Mouse (Mus musculus): Measurements from ENCODE around the gene Pde12. TPM values are rescaled to one million over a fixed set of nuclear protein-coding genes. Genes with fewer than 3 reads are reported as not detected.
"Not testable (repeated sequence)": the region's sequence is repeated elsewhere in the genome, so short reads cannot be mapped to it uniquely, and the experiment has no call there.

The Pde12 gene
- 16.5 and 18.7 TPM in 2 replicates for total RNA-seq (2017)

DNA sequence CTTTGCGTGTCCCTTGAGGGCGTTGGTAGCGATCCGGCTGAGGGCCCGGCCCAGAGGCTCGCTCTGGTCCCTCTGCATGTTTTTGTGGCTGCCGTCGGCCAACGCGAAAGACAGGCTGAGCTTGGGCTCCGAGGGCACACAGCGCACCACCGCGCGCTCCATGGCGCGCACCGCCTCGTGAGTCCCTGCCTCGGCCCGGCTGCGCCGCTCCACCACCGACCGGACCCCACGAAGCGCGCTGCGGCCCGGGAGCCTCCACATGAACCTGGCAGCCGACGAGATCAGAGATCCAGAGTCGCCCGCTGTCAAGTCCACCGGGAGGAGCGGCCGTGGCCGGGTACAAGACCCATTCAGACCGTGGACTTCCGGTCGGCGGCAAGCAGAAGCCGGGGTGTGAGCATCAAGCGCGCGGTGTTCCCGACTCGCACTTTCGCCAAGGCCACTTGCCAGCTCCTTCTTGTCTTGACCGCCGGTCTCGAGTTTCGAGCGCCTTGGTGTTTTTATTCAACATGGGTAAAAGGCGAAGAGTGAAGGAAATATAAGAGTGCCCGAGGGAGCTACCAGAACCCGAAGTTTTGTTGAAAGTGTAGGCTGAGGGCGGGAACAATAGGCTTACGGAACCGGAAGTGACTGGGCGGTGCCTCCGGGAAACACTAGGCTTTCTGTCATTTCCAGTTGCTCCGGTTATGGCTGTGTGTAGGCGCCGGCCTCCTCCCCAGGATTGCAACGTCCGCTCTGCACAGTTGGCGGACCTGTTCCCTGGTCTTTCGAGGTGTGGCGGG lies at the start of gene Pde12:
Gene Pde12, minus strand, starts transcription at position 592 of the 782 bp plus-strand sequence.
- ATAC-seq (replicated peaks; ENCODE audit: low read depth, poor library complexity, severe bottlenecking), result peak; percentile 82

DNA sequence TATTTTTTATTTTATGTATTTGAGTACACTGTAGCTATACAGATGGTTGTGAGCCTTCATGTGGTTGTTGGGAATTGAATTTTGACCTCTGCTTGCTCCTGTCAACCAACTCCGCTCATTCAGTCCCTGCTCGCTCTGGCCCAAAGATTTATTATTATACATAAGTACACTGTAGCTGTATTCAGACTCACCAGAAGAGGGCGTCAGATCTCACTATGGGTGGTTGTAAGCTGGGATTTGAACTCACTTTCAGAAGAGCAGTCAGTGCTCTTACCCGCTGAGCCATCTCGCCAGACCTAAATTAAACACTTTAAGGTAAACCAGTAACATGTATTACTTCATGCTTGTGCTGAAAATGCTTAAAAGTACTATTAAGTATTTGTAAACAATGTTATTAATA lies 35.6 kb upstream of the Pde12 start:
- ATAC-seq (replicated peaks; ENCODE audit: low read depth, poor library complexity, severe bottlenecking), result not testable (repeated sequence)

DNA sequence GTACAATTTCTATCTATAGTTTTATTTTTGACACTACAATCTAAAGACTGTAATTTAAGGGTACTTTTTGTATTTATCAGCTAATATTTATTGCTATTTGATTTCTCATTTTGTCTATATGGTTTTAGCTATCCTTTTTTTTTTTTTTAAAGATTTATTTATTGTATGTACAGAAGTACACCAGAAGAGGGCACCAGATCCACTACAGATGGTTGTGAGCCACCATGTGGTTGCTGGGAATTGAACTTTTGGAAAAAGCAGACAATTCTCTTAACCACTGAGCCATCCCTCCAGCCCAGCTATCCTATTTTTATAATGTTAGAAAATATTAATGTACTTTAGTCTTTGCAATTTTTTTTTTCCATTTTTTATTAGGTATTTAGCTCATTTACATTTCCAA lies 28.2 kb upstream of the Pde12 start:
- peak; percentile 52 for ATAC-seq (replicated peaks; ENCODE audit: low read depth, poor library complexity, severe bottlenecking)

DNA sequence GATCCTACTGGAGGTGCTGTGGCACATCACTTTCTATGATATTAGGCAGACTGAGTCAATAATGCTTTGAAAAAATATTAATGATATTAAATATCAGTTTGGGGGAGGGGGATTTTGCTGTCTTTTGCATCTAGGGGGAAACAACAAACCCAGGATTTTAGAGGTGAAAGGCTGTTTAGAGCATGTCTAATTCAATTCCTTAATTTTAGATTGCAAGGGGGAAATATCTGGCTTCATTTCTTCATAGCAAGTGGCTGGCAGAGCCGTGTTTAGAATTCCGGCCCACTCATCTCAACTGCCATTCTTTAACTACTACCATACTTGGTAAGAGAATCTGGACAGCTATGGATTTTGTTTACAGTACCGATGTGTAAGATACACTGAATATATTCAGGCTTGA lies 23.3 kb upstream of the Pde12 start, which contains the start of gene Dnah12:
Gene Dnah12, plus strand, starts transcription at position 301 of the 400 bp plus-strand sequence.
- no peak for ATAC-seq (replicated peaks; ENCODE audit: low read depth, poor library complexity, severe bottlenecking)

DNA sequence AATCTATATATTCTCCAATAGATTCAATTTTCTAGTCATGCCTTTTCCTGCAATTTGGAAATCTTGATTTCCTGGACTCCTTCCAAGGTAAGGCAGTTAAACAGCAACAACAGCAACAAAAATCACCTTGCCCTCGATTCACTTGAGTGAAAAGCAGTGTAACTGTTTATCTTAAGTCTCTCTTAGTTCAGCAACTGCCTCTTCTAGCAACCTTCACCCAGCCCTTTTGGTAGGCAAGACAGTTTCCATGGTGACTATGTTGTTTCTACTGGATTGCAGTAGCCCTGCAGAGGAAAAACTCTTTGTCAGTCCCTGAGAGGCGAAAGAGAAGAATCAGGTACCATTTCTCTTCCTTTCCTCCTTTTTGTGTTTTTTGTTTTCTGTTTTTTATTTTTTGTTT lies 21.7 kb upstream of the Pde12 start:
- no peak for ATAC-seq (replicated peaks; ENCODE audit: low read depth, poor library complexity, severe bottlenecking)

DNA sequence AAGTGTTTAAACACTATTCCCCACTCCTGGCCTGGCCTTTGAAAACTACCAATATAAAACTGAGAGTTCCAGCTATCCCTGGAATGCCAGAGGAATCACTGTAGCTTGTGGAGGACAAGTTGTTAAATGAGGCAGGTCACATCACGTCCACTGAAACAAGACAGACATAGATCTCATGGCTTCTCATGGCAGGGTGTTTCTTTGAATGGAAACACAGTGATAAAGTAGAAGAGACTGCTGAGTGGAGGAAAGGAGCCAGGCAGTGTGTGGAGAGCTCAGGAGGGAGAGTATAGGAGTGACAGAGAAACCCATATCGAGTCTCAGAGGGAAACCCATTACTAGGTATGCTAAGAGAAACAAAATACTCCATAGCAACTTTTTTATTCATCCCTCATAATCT lies 21.0 kb upstream of the Pde12 start:
- no peak for ATAC-seq (replicated peaks; ENCODE audit: low read depth, poor library complexity, severe bottlenecking)

DNA sequence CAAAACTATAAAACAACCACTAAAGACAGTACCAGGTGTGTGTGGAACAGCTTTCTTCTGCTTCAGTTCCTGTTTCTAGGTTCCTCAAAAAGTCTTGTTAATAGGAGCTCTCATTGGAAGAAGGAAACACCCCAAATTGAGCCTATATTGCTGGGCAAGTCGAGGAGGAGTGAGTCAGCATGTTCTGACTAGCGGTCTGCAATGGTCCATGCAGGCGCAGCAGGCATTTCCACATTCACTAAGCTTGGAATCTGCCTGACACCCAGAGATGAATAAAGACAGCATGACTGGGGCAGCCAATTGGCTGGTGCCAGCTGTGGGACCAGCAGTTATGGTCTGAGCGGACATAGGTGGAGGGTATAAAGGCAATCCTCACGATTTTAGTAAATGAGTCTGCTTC lies 6.1 kb upstream of the Pde12 start:
- ATAC-seq (replicated peaks; ENCODE audit: low read depth, poor library complexity, severe bottlenecking), result peak; percentile 95

DNA sequence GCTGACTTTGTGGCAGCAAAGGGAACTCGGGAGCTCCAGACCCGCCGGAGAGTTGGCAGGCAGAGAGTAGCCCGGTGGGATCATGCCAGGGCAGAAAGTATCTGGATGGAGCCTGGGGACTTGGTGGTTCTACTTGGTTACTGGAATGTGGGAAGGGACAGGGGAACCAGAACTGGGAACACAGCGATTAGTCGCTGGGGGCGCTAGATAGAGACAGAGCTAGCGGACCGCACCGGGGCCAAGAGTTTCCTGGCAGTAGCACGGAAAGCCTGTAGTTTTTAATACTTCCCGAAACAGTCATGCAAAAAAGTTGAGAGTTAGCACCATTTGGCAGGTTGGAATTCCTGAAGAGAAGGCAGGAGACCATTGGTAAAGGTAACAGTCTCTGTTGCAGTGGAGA lies 5.7 kb upstream of the Pde12 start:
- peak; percentile 60 for ATAC-seq (replicated peaks; ENCODE audit: low read depth, poor library complexity, severe bottlenecking)

DNA sequence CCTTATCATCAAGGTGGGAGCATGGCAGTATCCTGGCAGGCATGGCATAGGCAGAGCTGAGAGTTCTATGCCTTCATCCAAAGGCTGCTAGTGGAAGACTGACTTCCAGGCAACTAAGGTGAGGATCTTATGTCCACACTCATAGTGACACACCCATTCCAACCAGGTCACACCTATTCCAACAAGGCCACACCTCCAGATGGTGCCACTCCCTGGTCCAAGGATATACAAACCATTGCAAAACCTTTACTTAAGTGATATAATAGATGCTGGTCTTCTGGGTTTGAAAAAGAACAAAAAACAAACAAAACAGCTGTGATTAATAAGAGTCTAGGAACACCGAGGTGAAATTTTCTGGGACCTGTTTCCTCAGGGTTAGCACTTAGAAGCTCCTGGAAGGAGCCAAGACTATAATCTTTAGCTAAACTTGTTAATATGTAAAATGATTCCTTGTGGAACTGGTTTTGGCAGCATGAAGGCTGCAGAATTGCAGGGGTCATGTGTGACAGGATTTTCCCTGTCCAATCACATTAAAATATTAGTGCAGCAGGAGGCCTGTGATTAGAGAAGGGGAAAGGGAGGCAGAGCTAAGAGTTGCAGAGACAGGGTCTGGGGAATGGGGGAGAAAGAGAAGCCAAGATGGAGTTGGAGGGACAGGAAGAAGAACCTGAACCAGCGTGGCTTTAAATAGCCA lies 4.9 kb upstream of the Pde12 start:
- ATAC-seq (replicated peaks; ENCODE audit: low read depth, poor library complexity, severe bottlenecking), result not testable (repeated sequence)

DNA sequence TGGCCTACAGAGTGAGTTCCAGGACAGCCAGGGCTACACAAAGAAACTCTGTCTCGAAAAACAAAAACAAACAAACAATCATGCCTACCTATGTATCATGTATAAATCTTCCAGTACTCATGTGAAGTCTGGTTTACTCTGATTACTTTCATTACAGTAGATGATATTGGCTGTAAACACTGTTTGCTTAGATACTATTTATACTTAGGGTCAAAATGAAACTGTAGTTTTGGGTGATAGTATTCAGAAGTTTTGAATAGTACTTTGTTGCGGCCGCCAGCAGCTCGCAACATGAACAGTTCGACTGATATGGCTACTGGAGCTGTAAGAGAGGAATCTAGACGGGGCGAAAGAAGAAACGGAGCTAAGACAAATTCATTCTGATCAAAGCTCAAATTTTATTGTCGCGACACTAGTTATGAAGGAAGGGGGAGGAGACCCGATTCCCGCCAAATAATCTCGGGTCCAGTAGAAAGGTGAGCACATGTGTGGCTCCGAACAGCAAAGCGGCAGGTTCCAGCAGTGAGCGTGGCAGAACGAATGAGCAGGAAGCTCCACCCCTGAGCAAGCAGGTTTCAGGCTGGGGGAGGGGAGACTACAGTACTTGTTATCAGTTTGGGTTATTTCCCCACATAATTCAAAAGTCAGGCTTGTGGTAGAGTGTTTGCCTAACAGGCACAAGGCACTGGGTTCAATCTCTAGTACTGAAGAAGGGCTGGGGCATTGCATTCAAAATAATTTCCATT lies 2.4 kb upstream of the Pde12 start:
- ATAC-seq (replicated peaks; ENCODE audit: low read depth, poor library complexity, severe bottlenecking), result not testable (repeated sequence)

DNA sequence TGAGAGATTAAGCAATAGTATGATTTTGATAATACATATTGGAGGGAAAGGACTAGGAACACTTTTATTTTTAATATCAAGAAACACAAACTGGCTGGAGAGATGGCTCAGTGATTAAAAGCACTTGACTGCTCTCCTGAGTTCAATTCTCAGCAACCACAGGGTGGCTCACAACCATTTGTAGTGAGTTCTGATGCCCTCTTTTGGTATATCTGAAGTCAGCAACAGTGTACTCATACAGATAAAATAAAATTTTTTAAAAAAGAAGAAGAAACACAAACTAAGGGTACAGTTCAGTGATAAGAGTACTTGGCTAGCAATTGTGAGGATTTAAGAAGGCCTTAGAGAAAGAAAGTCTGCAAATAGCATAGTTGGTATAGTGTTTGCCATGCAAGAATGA lies 1.3 kb upstream of the Pde12 start:
- no peak for ATAC-seq (replicated peaks; ENCODE audit: low read depth, poor library complexity, severe bottlenecking)

DNA sequence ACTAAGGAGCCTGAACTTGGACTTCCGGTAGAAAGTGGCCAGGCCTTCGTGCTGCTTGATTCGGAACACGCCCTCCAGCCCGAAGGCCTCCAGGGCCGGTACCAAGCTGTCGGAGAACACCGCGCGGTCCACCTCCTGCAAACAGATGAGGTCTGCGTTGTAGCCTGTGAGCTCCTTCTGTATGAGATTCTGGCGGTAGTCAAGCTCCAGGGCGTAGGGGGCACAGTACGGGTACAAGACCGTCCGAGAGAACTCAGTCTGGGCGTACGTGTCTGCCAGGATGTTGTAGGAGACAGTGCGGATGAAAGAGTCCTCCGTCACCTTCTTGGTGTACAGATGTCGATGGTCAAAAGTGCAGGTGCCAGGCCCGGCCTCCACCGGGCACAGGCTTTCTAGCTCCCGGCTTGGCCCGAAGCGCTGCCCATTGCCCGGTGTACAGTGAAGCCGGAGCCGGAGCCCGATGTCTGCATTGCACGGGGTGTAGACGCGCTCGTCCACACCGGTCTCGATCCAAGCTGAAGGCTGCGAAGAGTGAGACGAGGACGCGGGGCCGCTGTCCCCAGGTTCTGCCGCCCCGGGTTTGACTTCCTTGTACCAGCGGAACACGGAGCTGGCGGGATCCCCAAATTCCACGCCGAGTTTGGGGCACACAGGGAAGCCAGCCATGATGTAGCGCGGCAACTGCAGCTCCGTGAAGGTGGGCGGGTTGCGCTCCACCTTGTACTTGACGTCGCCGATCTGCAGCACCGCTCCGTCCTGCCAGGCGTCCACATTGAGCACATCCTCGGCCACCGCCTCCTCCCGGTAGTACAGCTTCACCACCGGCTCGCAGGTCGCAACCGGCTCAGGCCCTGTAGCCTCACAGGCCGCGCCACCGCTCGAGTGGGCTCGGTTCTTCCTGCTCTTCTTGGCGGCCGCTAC lies 1.1 kb downstream of the Pde12 start:
- peak; percentile 27 for ATAC-seq (replicated peaks; ENCODE audit: low read depth, poor library complexity, severe bottlenecking)

DNA sequence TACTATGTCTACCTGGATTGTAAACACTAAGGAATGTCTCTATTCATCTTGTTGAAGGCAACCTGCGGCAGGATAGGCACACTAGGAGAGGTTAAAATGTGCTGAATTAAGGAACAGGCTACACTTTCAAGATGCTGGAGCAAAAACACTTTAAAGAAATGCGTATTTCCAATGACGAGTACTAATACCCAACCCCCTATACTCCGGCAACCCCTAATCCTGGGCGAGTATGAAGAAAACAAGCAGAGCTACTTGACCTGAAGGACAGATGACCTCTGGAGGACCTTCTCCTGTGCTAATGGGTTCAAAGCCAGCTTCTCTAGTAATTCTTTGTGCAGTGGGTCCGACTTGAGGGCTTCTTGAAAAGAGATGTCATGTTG lies 1.7 kb downstream of the Pde12 start:
- no peak for ATAC-seq (replicated peaks; ENCODE audit: low read depth, poor library complexity, severe bottlenecking)

DNA sequence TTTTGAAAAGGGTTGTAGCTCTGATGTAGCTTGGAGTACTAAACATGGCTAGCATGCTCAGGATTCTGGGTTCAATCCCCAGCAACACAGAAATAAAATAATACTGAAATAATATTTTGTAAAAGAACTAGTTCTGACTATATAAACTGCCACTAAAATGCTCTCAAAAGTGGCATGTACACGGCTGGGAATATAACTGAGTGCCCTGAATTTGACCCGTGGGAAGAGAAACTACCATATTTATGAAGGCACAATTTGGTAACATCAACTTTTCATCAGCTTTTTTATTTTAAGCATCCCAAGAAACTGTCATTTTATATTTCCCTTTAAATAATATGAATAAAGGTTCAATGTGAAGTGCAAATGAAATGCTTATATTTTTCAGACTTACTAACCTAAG lies 5.8 kb downstream of the Pde12 start:
- ATAC-seq (replicated peaks; ENCODE audit: low read depth, poor library complexity, severe bottlenecking), result no peak

DNA sequence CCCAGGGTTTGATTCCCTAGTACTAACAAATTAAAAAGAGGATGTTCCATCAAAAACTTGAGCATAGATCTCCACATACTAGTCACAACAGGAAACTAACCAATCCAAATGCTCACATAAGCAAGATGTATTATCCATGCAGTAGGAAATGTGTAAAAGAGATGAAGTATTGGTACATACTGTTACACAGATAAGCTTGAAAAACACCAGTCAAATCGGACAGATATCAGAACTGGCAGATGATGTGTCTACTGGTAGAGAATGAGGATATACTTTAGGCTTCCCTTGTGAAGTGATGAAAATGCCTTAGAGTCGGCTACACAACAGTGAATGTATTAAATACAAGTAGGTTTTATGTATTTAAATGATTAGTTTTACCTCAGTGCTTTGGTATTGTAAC lies 7.2 kb downstream of the Pde12 start:
- ATAC-seq (replicated peaks; ENCODE audit: low read depth, poor library complexity, severe bottlenecking), result no peak

DNA sequence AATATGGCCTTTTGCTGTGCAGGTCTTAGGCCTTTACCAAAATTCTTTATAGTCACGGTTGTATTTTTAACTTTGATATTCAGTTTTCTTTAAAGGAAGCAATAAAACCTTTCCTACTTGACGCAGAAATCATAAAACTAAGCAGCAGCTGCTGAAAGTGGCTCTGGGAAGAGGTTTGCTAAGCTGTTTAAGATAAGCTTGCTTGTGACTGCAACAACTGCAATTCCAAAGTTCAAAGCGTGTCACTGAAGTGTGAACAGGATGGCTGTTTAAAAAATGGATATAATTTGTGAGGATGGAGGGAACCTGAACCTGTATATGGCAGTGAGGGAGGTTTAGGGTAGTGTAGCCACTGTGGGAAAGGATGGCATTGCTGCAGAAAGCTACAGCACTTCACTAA lies 7.7 kb downstream of the Pde12 start:
- no peak for ATAC-seq (replicated peaks; ENCODE audit: low read depth, poor library complexity, severe bottlenecking)

DNA sequence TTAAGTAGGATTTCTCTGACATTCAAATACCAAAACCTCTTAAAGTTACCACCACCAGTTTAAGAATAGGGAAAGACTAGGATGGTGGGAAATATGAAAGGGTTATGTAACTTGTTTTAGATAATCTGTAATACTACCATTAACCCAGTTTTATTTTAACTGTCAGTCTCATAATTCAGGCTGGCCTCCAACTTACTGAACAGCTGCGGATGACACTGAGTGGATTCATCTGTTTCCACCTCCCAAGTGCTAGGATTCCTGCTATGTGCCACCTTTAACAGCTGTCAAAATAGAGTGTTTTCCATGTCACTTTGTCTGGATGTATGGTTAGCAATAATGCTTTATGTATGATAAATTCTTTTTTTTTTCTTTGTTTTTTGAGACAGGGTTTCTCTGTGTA lies 9.4 kb downstream of the Pde12 start:
- no peak for ATAC-seq (replicated peaks; ENCODE audit: low read depth, poor library complexity, severe bottlenecking)

DNA sequence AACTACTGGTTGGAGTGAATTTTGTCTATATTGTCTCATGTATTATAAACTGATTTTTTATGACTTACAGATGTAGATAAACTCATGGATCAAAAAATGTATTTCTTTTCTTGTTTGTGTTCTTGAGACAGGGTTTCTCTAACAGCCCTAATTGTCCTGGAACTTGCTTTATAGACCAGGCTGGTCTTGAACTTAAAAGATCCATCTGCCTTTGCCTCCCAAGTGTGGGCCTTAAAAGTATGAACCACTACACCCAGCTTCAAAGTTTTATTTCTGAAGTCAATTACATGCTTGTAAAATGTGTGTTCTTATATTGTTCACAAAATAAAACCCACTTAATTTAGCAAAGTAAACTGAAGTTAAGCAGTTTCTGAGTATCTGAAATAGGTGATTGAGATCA lies 11.5 kb downstream of the Pde12 start:
- ATAC-seq (replicated peaks; ENCODE audit: low read depth, poor library complexity, severe bottlenecking), result no peak

DNA sequence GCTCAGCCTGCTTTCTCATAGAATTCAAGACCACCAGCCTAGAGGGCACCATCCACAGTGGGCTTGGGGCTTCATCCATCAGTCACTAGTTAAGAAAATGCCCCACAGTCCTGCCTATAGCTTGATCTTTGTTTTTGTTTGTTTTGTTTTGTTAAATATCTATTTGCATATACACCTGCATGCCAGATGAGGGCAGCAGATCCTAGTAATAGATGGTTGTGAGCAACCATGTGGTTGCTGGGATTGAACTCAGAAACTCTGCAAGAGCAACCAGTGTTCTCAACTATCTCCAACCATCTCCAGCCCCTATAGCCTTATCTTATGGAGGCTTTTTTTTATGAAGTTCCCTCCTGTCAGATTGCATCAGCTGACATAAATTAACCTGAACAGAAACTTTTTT lies 17.8 kb downstream of the Pde12 start:
- ATAC-seq (replicated peaks; ENCODE audit: low read depth, poor library complexity, severe bottlenecking), result peak; percentile 65

DNA sequence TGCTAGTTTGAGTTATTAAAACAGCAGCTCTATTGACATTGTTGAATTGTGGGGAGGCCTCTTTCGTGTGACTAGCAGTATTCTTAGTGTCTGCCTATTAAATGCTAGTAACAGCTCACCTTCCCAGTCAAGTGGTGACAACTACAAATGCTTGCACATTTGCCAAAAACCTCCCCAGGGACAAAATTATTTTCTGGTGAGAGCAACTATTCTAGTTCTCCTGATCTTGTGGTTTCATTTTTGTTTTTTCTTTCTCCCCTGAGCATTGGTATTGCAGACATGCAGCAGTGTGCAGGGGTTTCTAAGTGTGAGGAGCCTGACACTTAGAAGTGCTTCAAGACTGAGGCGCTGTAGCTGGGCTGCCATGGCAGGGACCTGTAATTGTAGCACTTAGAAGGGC lies 21.9 kb downstream of the Pde12 start:
- ATAC-seq (replicated peaks; ENCODE audit: low read depth, poor library complexity, severe bottlenecking), result no peak
